Mouse (Mus musculus) stomach, postnatal 0 days (tissue): ENCODE results near the gene Mgat5. TPM values are rescaled to one million over a fixed set of nuclear protein-coding genes. Genes with fewer than 3 reads are reported as not detected.

Experiments
- ATAC-seq: fragments of 200-750 bp; cut with Nextera tagmentation; 2 replicates; pipeline ENCODE4 v1.8.0; 2017; ENCODE audit not compliant: low FRiP score, low TSS enrichment
- DNase-seq: peaks from one replicate; pipeline ENCODE4 v3.0.0-alpha.2; 2016; ENCODE audit warnings: low spot score
- H3K27ac ChIP-seq: fragments of 300-500 bp; sonication (generic); replicated peaks from 2 replicates; pipeline ENCODE4 v1.5.1; 2014; ENCODE audit warnings: mild to moderate bottlenecking, control low read depth
- H3K27me3 ChIP-seq: fragments of 300-500 bp; sonication (generic); 2 replicates; pipeline ENCODE4 v1.6.1; 2014; ENCODE audit warnings: low read length; ENCODE audit not compliant: control insufficient read depth, insufficient read depth
- H3K36me3 ChIP-seq: fragments of 300-500 bp; sonication (generic); 2 replicates; pipeline ENCODE4 v1.6.1; 2014; ENCODE audit warnings: low read length, mixed read lengths; ENCODE audit not compliant: control insufficient read depth, insufficient read depth
- H3K4me1 ChIP-seq: fragments of 300-500 bp; sonication (generic); replicated peaks from 2 replicates; pipeline ENCODE4 v1.6.1; 2014; ENCODE audit warnings: antibody characterized with exemption; ENCODE audit not compliant: control insufficient read depth, insufficient read depth
- H3K4me2 ChIP-seq: fragments of 300-500 bp; sonication (generic); replicated peaks from 2 replicates; pipeline ENCODE4 v1.6.1; 2014; ENCODE audit warnings: low read depth, mild to moderate bottlenecking, control low read depth, moderate library complexity
- H3K4me3 ChIP-seq: fragments of 300-500 bp; sonication (generic); 2 replicates; pipeline ENCODE4 v1.5.1; 2014; ENCODE audit warnings: low read depth, low read length, control low read depth
- H3K9ac ChIP-seq: fragments of 300-500 bp; sonication (generic); 2 replicates; pipeline ENCODE4 v1.6.1; 2014; ENCODE audit warnings: mild to moderate bottlenecking, low read length, control low read depth, mixed read lengths
- H3K9me3 ChIP-seq: fragments of 300-500 bp; sonication (generic); 2 replicates; pipeline ENCODE4 v1.6.1; 2016; ENCODE audit warnings: low read length; ENCODE audit not compliant: control insufficient read depth
- CTCF ChIP-seq: IDR thresholded peaks from 2 replicates; pipeline ENCODE4 v1.5.1; 2016; ENCODE audit warnings: antibody characterized with exemption, low read depth, mild to moderate bottlenecking, moderate library complexity
- EP300 ChIP-seq: optimal IDR thresholded peaks from 2 replicates; pipeline ENCODE3; 2016; ENCODE audit warnings: antibody characterized with exemption
- WGBS: fragments of 180-500 bp; shearing (Covaris S2); extraction: QIAGEN DNeasy Blood & Tissue Kit; methylation state at CpG from one replicate; pipeline ENCODE4 v1.1.7; 2014; 5-methylcytosine and 5-hydroxymethylcytosine counted together
- polyA plus RNA-seq: library from polyadenylated mRNA; unstranded; fragments of >200 nt; fragmentation: Nextera tagmentation; extraction: Ambion mirVana; gene quantifications from 2 replicates; pipeline ENCODE4 v1.2.1, GENCODE M21; 2015

The Mgat5 gene
- polyA plus RNA-seq, 1 experiment from 2014 or later: 2.0 TPM

- Histone ChIP-seq H3K4me1 (no peaks in the 10 kb centered on the region), H3K27ac (no peak overlapping the region), H3K4me3 (no peak overlapping the region), H3K4me2 (no peak overlapping the region), H3K36me3 (no peaks in the 10 kb centered on the region), H3K9ac (no peak overlapping the region), H3K27me3 (no peaks in the 10 kb centered on the region), H3K9me3 (no peaks in the 10 kb centered on the region)
- 0 out of 2 replicates have a peak, but pooled peaks have one; percentile 25 for ATAC-seq
- 53% methylated on average over 3 of the region's 3 CpGs for WGBS
- no peak for TF ChIP-seq EP300
- TF ChIP-seq CTCF: no peak
- no peak for DNase-seq
These were observed 64.5 kb downstream of the Mgat5 start for GRCm38 (mm10) chr1:127269343-127269742.

- no peaks in the 10 kb centered on the region for H3K9me3 ChIP-seq
- H3K4me1 ChIP-seq: no peaks in the 10 kb centered on the region
- H3K4me2 ChIP-seq: no peak overlapping the region
- no peak overlapping the region for H3K9ac ChIP-seq
- H3K4me3 ChIP-seq: no peak overlapping the region
- peak; percentile 76 for ATAC-seq
- DNase-seq: no peak
- no peak overlapping the region for H3K27ac ChIP-seq
- no peak for TF ChIP-seq EP300
- TF ChIP-seq CTCF: no peak
- H3K27me3 ChIP-seq: no peaks in the 10 kb centered on the region
- no peaks in the 10 kb centered on the region for H3K36me3 ChIP-seq
- WGBS: 57% methylated on average over 13 of the region's 13 CpGs
These were observed 65.6 kb downstream of the Mgat5 start for GRCm38 (mm10) chr1:127270273-127271020.

GRCm38 (mm10) chr1:127271156-127271555 is 66.3 kb downstream of the Mgat5 start:
- DNase-seq: no peak
- WGBS: 90% methylated on average over 4 of the region's 4 CpGs
- Histone ChIP-seq H3K4me1 (no peaks in the 10 kb centered on the region), H3K4me2 (no peak overlapping the region), H3K4me3 (no peak overlapping the region), H3K27ac (no peak overlapping the region), H3K9ac (no peak overlapping the region), H3K36me3 (no peaks in the 10 kb centered on the region), H3K9me3 (no peaks in the 10 kb centered on the region), H3K27me3 (no peaks in the 10 kb centered on the region)
- ATAC-seq: no peak
- TF ChIP-seq CTCF (no peak), EP300 (no peak)

GRCm38 (mm10) chr1:127273363-127273762 is 68.5 kb downstream of the Mgat5 start:
- no peak overlapping the region for H3K9ac ChIP-seq
- no peaks in the 10 kb centered on the region for H3K36me3 ChIP-seq
- ATAC-seq (no peak), DNase-seq (no peak)
- no peak overlapping the region for H3K4me3 ChIP-seq
- TF ChIP-seq CTCF (no peak), EP300 (no peak)
- no peaks in the 10 kb centered on the region for H3K27me3 ChIP-seq
- H3K9me3 ChIP-seq: no peaks in the 10 kb centered on the region
- no peak overlapping the region for H3K4me2 ChIP-seq
- no peak overlapping the region for H3K27ac ChIP-seq
- no peaks in the 10 kb centered on the region for H3K4me1 ChIP-seq
- WGBS: 82% methylated on average over 5 of the region's 5 CpGs

- H3K4me1 ChIP-seq: no peaks in the 10 kb centered on the region
- no peaks in the 10 kb centered on the region for H3K36me3 ChIP-seq
- no peaks in the 10 kb centered on the region for H3K27me3 ChIP-seq
- no peaks in the 10 kb centered on the region for H3K9me3 ChIP-seq
- H3K9ac ChIP-seq: no peak overlapping the region
- no peak overlapping the region for H3K4me3 ChIP-seq
- no peak overlapping the region for H3K27ac ChIP-seq
- no peak overlapping the region for H3K4me2 ChIP-seq
- no peak for DNase-seq
- 82% methylated on average over 3 of the region's 3 CpGs for WGBS
- no peak for TF ChIP-seq EP300
- ATAC-seq: peak; percentile 71
These were observed 70.9 kb downstream of the Mgat5 start for GRCm38 (mm10) chr1:127275572-127276324.

GRCm38 (mm10) chr1:127278067-127278466 is 73.3 kb downstream of the Mgat5 start:
- no peaks in the 10 kb centered on the region for H3K27me3 ChIP-seq
- H3K4me3 ChIP-seq: no peak overlapping the region
- DNase-seq (no peak), ATAC-seq (no peak)
- no peak overlapping the region for H3K4me2 ChIP-seq
- H3K9me3 ChIP-seq: no peaks in the 10 kb centered on the region
- no peak overlapping the region for H3K27ac ChIP-seq
- no peaks in the 10 kb centered on the region for H3K4me1 ChIP-seq
- no peak for TF ChIP-seq EP300
- TF ChIP-seq CTCF: no peak
- no peak overlapping the region for H3K9ac ChIP-seq
- H3K36me3 ChIP-seq: no peaks in the 10 kb centered on the region
- WGBS: 87% methylated on average over 3 of the region's 3 CpGs
